Mouse (Mus musculus): ENCODE data around the gene Dgcr2. TPM values are rescaled to one million over a fixed set of nuclear protein-coding genes. Genes with fewer than 3 reads are reported as not detected.

The Dgcr2 gene
- total RNA-seq, 1 experiment from 2014 or later = 57.6 TPM

DNA sequence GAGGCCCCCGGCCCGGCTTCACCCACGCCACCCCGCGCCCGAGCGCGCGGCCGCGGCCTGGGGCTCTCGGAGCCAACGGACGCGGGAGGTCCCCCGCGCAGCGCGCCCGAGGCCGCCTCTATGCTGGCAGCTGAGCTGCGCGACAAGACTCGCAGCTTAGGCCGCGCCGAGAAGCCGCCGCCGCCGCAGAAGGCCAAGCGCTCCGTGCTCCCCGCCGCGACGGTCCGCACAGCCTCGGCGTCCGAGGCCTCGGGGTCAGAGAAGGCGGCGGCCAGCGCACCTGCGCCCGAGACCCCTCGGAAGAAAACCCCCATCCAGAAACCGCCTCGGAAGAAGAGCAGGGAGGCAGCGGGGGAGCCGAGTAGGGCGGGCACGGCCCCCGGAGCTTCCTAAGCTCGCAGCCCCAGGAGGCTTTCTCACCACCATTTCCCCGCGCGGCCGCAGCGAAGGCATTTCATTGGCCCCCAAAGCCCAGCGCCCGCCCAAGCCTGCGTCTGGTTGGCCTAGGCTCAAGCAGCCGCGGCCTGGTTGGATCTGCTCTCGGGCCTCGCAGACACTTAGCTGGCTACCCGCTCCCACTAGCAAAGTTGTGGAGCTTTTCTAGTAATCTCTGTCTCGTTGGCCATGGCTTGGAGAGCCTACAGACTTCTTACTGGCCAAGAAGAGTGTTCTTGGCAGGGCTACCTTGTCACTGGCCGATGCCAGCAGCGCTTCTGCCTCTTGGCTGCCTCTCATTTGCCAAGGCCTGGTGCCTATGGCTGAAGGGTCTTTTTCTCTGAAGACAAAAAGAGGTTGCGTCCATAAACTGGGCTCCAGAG is 91.0 kb downstream of the Dgcr2 start:
- DNase-seq = peak; percentile 93

DNA sequence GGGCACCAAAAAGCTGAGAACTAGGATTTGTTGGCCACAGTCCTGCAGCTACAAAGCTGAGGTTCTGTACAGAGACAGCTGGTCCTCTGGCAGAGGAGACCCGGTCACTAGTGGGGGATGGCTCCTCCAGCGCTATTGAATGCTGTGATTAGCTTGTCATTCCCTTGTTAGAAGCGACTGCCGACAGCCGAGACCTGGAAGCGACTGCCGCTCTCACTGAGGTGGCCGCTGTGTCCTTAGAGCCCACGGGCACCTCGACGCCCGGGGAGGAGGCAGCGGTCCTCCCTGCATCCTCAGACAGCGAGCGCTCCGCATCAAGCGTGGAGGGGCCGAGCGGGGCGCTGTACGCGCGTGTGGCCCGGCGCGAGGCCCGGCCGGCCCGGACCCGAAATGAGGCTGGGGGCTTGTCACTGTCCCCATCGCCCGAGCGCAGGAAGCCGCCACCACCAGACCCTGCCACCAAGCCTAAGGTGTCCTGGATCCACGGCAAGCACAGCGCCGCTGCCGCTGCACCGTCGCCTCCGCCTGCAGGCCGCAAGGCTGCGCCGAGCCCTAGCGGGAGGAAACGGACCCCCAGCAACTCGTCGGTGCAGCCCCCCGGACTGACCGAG is 91.7 kb downstream of the Dgcr2 start:
- DNase-seq = peak; percentile 27

DNA sequence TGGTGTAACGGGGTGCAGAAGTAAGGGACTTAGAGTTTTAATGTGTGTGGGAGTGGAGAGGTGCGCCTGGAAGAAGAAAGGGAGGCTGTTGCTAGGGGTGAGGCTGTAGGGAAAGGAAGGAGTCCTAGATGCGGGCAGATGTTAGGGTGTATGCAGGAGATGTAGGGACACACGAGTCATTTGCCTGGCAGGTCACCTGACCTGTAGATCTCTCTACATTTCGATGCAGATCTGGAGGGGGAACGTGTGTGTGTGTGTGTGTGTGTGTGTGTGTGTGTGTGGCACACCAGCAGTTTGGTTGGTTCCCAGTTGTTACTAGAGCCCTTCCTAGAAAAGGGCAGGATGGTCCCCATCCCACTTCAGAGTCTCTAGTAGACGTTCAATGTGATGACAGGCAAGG is 93.4 kb downstream of the Dgcr2 start:
- DNase-seq = no peak

DNA sequence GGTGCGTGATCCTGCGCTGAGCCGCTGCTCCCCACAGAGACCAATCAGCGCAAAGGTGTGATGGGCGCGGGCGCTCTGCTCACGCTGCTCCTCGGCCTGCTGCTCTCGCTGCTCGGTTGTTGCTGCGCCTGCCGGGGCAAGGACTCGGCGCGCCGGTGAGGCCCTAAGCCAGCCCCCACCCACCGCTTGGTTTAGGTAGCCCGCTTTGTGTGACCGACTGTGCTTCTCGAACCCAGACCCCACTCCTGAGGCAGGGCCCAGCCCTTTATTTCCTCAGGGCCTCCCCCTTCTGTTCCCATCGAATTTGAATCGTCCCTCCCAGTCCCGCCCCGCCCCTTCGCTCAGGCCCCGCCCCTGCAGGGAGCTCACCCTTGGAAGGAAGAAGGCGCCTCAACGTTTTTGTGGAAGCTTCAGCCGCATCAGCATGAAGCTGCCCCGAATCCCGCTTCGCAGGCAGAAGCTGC is 93.9 kb downstream of the Dgcr2 start:
- DNase-seq = peak; percentile 45

DNA sequence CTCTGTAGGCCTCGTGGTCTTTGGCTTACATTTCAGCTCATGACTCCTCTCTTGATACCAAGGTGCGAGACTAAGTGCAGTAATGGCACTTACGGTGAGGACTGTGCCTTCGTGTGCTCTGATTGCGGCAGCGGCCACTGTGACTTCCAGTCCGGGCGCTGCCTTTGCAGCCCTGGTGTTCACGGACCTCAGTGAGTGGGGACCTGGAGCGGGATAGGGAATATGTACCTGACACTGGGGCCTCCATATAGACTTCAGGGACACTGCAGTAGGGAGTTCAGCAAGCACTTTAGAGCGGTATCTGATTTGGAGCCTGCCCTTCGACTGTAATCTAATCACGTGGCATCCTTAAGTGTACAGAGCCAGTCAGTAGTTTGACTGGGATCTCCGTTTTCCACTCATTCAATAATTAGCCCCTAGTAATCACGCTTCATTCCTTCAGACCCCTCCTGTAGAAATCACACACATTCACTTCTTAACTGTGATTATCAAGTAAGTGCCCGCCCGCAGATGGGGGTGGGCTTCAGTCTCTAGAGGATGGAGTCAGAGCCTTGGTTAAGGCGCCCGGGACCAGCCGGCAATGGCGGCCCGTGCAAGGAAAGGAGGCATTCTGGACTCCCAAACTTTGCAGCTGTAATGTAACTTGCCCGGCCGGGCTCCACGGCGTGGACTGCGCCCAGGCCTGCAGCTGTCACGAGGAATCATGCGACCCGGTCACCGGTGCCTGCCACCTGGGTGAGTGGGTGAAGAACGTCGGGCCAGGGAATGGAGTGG is 94.5 kb downstream of the Dgcr2 start:
- DNase-seq = no peak

DNA sequence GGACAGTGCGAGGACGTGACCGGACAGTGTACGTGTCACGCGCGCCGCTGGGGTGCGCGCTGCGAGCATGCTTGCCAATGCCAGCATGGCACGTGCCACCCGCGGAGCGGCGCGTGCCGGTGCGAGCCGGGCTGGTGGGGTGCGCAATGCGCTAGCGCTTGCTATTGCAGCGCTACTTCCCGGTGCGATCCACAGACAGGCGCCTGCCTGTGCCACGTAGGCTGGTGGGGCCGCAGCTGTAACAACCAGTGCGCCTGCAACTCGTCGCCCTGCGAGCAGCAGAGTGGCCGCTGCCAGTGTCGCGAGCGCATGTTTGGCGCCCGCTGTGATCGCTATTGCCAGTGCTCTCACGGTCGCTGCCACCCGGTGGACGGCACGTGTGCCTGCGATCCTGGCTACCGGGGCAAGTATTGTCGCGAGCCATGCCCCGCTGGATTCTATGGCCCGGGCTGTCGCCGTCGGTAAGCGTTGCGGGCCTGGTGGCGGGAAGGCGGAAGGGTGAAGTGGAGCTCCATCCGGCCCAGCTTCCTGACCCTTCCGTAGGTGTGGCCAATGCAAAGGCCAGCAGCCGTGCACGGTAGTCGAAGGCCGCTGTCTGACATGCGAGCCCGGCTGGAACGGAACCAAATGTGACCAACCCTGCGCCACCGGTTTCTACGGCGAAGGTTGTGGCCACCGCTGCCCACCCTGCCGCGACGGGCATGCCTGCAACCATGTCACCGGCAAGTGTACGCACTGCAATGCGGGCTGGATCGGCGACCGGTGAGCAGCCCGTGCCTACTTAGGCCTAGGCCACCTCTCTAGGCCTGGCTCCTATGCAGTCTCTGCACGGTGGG is 95.3 kb downstream of the Dgcr2 start:
- peak; percentile 65 for DNase-seq

DNA sequence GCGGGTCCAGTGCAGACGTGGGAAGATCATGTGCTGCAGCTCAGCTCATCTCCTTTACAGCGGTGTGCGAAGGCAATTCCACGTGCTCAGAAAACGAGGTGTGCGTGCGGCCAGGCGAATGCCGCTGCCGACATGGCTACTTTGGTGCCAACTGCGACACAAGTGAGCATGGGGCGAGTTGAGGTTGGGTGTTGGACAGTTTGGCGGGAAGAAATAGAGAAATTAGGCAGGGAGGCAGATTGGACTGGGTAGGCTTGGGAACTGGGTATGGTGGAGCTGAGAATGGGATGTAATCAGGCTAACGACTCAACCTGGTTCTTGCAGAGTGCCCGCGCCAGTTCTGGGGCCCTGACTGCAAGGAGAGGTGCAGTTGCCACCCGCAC is 95.9 kb downstream of the Dgcr2 start:
- DNase-seq = no peak

DNA sequence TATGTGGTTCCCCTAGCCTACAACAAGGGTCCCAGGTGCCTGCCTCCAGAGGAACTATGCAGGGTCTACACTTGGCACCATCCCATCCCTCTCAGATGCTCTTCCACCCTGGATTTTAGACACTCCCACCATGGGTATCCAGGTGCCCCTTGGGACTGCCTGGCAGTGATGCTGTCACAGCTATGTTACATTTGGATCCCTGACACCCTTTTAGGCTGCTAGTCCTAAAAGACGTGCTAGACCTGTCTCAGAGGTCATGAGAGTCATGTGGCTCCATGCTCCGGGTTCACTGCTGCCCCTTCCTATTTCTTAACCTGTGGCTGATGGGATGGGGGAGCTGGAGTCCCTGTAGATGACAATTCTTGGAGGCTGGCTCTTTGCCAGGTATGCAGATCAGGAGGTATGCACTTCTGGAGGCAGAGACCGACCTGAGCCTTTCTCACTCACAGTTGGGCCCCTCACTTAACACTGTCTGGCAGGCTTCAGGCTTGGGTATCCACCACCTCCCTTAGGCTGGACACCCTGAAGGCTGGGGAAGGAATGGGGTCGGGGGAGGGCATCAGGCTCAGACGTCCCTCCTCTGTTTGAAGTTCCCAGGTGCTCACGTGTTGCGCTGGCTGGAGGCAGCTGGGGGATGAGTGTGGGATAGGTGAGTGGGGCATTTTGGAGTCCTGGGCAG is 96.4 kb downstream of the Dgcr2 start:
- DNase-seq = no peak

DNA sequence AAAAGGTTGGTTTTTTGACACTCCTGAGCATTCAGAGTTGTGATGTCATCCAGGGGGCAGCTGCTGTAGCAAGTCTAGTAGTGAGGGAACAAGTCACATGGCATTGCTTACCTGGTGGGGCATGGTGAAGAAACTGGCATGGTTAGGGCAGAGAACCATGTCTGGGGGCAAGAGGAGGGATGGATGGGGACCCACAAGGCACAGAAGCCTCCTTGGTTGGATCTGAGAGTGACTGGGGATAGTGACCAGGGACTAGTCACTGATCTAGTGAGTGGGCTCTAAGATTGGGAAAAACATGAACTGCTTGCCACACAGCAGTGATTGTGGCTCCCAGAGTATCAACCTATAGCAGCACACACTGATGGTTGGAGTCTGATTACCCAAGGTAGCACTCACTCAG is 98.8 kb downstream of the Dgcr2 start:
- DNase-seq = no peak

DNA sequence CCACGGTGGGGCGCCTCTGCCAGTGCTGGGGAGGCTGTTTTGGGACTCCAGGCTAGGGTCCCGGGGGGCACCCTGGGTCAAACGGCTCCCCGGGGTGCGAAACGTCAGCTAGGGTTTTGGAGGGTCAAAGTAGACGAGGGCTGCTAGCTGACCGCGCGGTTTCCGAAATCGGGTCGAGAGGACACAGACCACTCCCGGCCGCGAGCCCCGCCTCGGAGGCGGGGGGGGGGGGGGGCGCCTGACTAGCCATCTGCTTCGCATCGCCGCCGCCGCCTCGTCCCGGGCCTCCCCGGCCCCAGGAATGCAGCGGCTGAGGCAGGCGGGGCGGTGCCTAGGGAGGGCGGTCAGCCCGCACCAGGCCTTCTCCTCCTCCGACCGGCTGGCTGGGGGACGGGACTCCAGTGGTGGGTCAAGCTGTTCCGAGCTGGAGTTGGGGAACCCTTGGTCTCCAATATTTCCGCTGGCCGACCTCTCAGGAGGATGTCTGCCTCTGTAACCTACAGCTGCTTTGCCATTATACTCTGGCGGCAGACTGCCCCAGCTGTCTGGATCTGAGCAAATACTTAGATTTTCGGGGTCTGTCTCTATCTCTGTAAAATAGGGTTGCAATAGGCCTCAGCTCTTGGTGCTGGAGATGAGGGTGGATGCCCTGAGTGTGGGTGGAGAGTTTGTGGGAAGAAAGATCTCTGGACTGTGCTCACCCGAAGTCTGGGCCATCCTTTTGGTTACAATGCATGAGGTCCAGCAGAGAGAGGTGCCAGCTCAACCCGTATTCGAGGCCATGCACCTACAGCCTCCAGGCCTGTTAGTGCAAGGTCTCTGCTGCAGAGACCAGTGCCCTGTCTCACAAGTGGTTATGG is 99.8 kb downstream of the Dgcr2 start:
- peak; percentile 55 for DNase-seq

DNA sequence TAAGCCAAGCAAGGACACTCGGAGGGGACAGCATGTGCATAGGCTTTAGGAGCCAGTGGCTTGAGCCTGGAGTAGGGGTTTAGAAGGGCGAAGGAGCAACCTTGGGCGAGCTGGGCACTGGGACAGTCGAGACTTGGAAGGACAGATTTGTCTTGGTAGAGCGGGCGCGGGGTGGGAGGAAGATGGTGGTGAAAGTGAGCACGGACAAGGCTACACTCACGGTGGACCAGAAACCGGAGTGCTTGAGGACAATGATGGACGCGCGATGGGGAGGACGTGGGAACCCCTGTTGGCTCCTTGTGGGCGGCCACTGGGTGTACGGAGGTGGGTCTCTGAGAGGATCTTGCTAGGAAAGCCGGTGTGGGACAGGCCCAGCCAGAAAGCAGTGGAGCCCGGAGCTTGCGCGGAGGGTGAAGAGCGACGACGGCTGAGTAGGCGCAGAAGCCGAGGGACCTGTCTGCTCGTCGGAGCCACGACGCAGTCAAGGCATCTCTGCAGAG is 100.5 kb downstream of the Dgcr2 start:
- DNase-seq = no peak

DNA sequence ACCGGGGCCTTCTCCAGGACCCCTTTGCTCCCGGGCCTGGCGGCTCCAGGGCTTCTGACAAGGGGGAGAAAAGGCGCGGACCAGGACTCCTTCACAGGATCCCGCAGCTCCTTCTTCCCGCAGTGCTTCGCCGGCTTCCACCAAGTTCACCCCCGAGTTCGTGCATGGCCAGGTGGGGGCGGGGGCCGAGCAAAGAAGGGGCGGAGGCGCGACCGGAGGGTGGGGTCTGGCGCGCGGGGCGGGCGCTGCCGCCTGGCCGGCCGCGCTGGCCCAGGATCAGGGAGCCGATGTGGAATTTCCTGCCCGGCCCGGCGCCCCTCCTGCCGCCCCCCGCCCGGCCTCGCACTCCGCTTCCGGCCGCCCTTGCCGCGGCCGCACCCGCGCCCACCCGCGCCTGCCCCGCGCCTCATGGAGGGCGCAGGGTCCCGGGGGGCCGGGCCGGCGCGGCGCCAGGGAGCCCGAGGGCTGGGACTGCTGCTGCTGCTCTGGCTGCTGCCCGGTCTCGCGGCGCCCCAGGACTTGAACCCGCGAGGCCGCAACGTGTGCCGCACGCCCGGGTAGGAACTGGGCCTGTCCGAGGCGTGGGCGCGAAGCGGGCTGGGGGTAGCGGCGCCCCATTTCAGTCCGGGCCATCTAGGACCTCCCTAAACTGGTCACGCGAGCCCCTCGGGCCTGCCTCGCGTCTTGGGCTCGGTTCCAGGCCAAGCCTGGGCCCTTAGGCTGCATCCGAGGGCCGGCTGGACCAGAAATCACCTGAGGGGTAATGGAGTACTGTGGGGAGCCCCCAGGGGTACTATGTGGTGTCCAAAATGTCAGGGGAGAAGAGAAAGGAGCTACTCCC is 101.2 kb downstream of the Dgcr2 start, which contains the start of gene Scarf2:
Gene Scarf2, plus strand, starts transcription at position 312 of the 841 bp plus-strand sequence.
- peak; percentile 60 for DNase-seq

DNA sequence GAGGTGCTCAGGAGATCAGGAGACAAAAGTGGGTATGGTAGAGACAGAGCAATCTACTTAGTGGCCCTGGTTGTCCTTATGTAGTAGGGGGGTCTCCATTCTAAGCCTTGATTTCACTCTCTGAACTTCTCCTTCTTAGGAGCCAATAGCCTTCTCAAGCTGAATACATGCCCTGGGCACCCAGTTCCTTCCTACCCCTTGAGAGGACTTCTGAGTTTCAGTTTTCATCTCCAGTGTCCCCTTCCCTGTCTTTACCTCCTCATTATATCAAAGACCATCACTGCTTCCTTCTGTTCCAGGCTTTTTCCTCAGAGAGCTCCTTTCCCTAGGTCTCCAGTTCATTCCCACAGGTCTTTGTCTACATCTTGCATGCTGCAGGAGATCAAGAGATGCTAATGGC is 101.8 kb downstream of the Dgcr2 start:
- no peak for DNase-seq

DNA sequence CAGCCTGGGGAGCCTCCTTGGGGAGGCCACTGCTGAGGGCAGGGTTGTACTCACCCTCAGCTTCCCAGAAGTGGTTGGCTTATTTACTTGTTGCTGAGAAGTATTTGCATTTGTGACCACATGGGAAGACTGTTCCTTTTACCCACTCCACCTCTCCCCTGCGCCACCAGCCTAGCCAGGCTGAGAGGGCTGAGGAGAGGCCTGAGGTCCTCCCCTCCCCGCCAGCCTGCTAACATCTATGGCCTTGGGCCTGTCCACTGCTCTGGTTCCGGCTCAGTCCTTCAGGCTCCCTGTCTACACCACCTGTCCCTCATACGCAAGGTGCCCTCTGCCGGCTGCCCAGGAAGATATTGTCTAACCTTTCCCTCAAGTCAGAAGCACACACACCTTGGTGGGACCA is 102.7 kb downstream of the Dgcr2 start:
- DNase-seq = no peak

DNA sequence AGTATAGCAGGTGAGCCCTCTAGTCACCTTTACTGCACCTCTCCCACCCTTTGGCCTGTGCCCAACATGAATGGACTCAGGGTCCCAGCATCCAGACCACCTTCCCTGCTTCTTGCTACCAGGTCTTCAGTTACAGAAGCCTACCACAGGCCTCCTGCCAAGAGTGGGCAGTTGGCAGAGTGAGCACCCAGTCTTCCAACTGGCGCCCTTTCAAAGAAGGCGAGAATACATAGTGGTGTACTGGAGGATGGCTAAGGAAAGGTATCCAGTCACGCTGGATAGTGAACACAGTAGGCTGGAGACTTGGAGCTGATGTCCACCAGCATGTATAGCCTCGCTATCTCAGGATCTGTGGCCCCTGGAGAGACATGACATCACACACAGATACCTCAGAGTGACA is 104.3 kb downstream of the Dgcr2 start:
- no peak for DNase-seq

DNA sequence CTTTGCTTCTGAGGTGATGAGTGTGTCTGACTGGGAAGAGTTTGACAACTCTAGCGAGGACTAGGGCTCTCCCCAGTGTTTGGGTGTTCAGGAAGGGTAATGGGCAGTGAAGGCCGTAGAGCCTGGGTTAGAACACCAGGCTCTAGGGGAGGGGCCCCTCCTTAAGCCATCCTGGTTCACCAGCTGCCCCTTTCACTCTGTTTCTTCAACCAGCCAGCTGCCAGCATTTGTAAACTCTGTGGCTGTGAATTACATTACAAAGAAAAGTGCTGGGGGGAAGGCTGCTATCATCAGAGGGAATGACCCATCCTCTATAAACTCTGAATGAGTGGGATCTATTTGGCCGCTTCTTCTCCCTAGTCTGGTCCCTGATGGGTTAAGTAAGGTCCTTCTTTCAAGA is 105.6 kb downstream of the Dgcr2 start:
- DNase-seq = no peak

Data from adrenal gland, postnatal 14 days (tissue).